Mouse (Mus musculus) liver, embryonic 12.5 days (tissue): Measurements from ENCODE around the gene Swsap1. TPM values are rescaled to one million over a fixed set of nuclear protein-coding genes. Genes with fewer than 3 reads are reported as not detected.

Experiments
- ATAC-seq: fragments of 200-750 bp; cut with Nextera tagmentation; 2 replicates; pipeline ENCODE4 v1.8.0; 2017; ENCODE audit warnings: moderate number of reproducible peaks, mild to moderate bottlenecking, moderate library complexity
- H3K27ac ChIP-seq: fragments of 300-500 bp; sonication (generic); 2 replicates; pipeline ENCODE4 v1.5.1; 2016; ENCODE audit warnings: mild to moderate bottlenecking
- H3K27me3 ChIP-seq: fragments of 300-500 bp; sonication (generic); replicated peaks from 2 replicates; pipeline ENCODE4 v1.6.1; 2016; ENCODE audit warnings: mild to moderate bottlenecking, moderate library complexity
- H3K36me3 ChIP-seq: fragments of 300-500 bp; sonication (generic); 2 replicates; pipeline ENCODE4 v1.6.1; 2016; ENCODE audit warnings: mild to moderate bottlenecking, moderate library complexity
- H3K4me1 ChIP-seq: fragments of 300-500 bp; sonication (generic); 2 replicates; pipeline ENCODE4 v1.6.1; 2016
- H3K4me2 ChIP-seq: fragments of 300-500 bp; sonication (generic); 2 replicates; pipeline ENCODE4 v1.6.1; 2016; ENCODE audit warnings: mild to moderate bottlenecking, moderate library complexity
- H3K4me3 ChIP-seq: fragments of 300-500 bp; sonication (generic); 2 replicates; pipeline ENCODE4 v1.5.1; 2016; ENCODE audit warnings: mild to moderate bottlenecking, moderate library complexity
- H3K9ac ChIP-seq: fragments of 300-500 bp; sonication (generic); 2 replicates; pipeline ENCODE4 v1.6.1; 2016; ENCODE audit warnings: mild to moderate bottlenecking, moderate library complexity
- H3K9me3 ChIP-seq: fragments of 300-500 bp; sonication (generic); replicated peaks from 2 replicates; pipeline ENCODE4 v1.6.1; 2016; ENCODE audit warnings: mild to moderate bottlenecking, moderate library complexity
- WGBS: fragments of 180-500 bp; shearing (Covaris S2); methylation state at CpG from one replicate; pipeline ENCODE4 v1.1.7; 2016; ENCODE audit not compliant: insufficient replicate concordance; 5-methylcytosine and 5-hydroxymethylcytosine counted together
- polyA plus RNA-seq: library from polyadenylated mRNA; unstranded; fragments of >200 nt; fragmentation: Nextera tagmentation; extraction: Ambion mirVana; gene quantifications from 2 replicates; pipeline ENCODE4 v1.2.1, GENCODE M21; 2016

The Swsap1 gene
- polyA plus RNA-seq, 1 experiment from 2014 or later, result 2.8 TPM

DNA sequence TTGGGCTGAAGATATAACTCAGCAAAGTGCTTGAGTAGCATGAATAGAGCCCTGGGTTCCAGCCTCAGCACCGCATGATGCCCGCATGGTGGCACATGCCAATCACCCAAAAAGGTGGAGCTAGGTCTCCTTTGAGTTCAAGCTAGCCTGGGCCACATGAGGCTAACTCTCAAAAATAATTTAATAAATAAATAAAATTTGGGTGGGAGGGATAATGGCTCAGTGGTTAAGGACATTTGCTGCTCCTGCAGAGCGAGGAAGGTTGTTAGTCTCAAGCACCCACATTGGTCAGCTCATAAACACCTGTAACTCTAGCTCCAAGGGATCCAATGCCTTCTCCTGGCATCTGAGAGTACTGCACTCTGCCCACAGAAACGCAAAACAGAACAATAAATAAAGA is 46.1 kb downstream of the Swsap1 start:
- Histone ChIP-seq H3K36me3 (peaks cover 30% of the 10 kb centered on the region), H3K27ac (no peak overlapping the region), H3K9me3 (no peaks in the 10 kb centered on the region), H3K9ac (no peak overlapping the region), H3K4me3 (no peak overlapping the region), H3K4me2 (no peak overlapping the region), H3K4me1 (peaks cover 31% of the 10 kb centered on the region), H3K27me3 (peaks cover 42% of the 10 kb centered on the region)
- ATAC-seq, result no peak
- WGBS, result 82% methylated on average over 4 of the region's 4 CpGs

DNA sequence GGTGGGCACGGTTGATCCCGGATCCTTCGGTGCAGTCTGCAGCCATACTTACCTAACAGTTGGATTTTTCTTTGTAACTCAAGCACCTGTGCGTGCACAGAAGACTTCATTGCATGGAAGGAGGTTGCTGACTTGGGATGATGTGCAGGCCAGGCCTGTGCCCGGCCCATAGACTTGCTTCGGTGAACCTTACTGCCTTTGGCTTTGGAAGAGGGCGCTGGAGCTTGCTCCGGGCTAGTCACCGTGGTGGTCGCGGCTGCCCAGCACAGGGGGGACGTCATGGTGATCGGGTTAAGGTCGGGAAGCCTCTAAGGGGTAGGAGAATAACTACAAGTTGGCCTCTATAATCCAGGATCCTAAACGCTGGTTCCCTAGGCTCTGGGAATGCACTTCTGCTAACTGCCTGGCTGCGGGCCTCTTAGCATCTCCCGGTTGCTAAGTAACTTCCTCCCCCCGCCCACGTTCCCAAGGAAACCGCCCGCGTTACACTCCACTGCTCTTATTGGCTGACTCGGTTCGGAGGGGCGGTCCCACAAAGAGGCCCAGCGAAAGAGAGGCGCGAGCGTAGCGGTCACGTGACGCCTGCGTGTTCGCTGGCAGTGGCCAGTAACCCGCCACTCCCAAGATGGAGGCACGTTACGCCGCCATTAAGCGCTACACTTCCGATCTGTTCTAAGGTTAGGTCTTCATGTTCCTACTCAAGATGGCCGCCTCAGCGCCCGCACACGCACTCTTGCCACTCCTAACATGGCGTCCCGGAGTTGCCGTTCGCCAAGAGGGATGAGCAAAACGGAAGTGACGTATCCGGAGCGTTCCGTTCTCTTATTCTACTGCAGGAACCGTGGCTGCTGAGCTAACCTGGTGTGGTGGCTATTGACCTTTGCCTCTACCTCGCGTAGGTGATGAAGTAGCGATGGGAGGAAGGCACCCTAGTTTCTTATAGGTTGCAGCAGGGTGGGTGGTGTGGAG is 46.9 kb downstream of the Swsap1 start, which contains the start of the genes Ccdc151 and Prkcsh:
TSS of gene Ccdc151 (minus strand) at position 441 of the 969 bp plus-strand sequence.
TSS of gene Prkcsh (plus strand) at position 613 of the 969 bp plus-strand sequence.
- Histone ChIP-seq H3K4me3 (peak within 1 kb of the TSS; percentile 78), H3K27me3 (peaks cover 34% of the 10 kb centered on the region), H3K9me3 (no peaks in the 10 kb centered on the region), H3K9ac (peak within 1 kb of the TSS; percentile 68), H3K4me1 (peaks cover 31% of the 10 kb centered on the region), H3K36me3 (peaks cover 38% of the 10 kb centered on the region), H3K27ac (peak within 1 kb of the TSS; percentile 77), H3K4me2 (peak within 1 kb of the TSS; percentile 92)
- WGBS, result 7% methylated on average over 57 of the region's 57 CpGs
- ATAC-seq, result peak; percentile 99

DNA sequence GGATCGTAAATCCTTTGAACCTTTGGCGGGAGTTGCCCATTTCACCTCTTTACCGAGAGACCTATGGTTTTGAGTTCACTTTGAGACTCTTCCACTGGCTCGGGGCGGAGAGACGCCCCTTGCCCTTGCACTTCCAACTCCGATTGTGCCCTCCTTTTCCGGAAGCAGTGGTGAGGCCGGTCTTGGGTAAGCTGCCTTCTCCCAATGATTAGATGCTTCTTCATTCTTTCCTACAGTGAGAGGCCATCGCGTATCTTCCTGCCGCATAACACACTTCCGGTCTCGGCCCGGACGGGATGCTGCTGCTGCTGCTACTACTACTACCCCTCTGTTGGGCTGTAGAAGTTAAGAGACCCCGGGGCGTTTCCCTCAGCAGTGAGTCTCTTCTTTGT is 47.6 kb downstream of the Swsap1 start:
- Histone ChIP-seq H3K36me3 (peaks cover 45% of the 10 kb centered on the region), H3K9me3 (no peaks in the 10 kb centered on the region), H3K4me1 (peaks cover 31% of the 10 kb centered on the region), H3K27me3 (peaks cover 27% of the 10 kb centered on the region), H3K4me3 (peak overlapping the region; percentile 78), H3K27ac (peak overlapping the region; percentile 77), H3K4me2 (peak overlapping the region; percentile 92), H3K9ac (peak overlapping the region; percentile 68)
- WGBS, result under 1% methylated on average over 18 of the region's 18 CpGs
- ATAC-seq, result peak; percentile 11

DNA sequence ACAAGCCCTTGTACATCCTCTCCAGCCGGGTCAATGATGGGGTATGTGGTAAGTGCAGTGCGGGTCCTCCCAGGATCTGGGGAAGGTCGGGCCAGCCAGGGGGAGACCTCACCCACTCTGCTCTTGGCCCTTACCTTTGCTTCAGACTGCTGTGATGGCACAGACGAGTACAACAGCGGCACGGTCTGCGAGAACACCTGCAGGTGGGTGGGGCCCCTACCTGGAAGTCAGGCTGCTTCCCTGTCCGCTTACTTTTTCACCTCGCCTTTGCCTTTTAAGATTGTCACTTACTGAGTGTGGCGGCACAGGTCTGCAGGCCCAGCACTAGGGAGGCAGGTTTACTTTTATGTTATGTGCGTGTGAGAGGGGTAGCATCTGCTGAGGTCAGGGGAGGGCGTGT is 49.0 kb downstream of the Swsap1 start:
- Histone ChIP-seq H3K36me3 (peaks cover 59% of the 10 kb centered on the region), H3K27me3 (peaks cover 14% of the 10 kb centered on the region)

More for the DNA sequence above, 49.0 kb downstream of the Swsap1 start:
- H3K9ac ChIP-seq, result no peak overlapping the region
- ATAC-seq, result no peak
- H3K4me3 ChIP-seq, result no peak overlapping the region
- peaks cover 31% of the 10 kb centered on the region for H3K4me1 ChIP-seq
- peak overlapping the region; percentile 92 for H3K4me2 ChIP-seq
- no peaks in the 10 kb centered on the region for H3K9me3 ChIP-seq
- 86% methylated on average over 12 of the region's 12 CpGs for WGBS
- no peak overlapping the region for H3K27ac ChIP-seq

Other genes with a start within 250 kb of the Swsap1 start
- 31.1 and 32.9 TPM in 2 replicates for gene Ldlr, start 232.3 kb upstream of the Swsap1 start, polyA plus RNA-seq
- 112 and 114 TPM in 2 replicates for gene Spc24, start 195.5 kb upstream of the Swsap1 start, polyA plus RNA-seq
- gene Kank2, start 157.0 kb upstream of the Swsap1 start, polyA plus RNA-seq, result 5.0 and 5.5 TPM in 2 replicates
- gene Angptl8, start 120.2 kb upstream of the Swsap1 start, polyA plus RNA-seq, result 13.4 and 14.1 TPM in 2 replicates
- 8.4 and 8.7 TPM in 2 replicates for gene Dock6, start 103.1 kb upstream of the Swsap1 start, polyA plus RNA-seq
- gene Rab3d, start 37.6 kb upstream of the Swsap1 start, polyA plus RNA-seq, result 6.5 TPM in 2 replicates
- gene Ccdc159, start 28.3 kb upstream of the Swsap1 start, polyA plus RNA-seq, result 1.3 and 2.2 TPM in 2 replicates
- 39.9 and 41.8 TPM in 2 replicates for gene Tmem205, start 28.2 kb upstream of the Swsap1 start, polyA plus RNA-seq
- 2.3 and 3.1 TPM in 2 replicates for gene Plppr2, start 18.7 kb upstream of the Swsap1 start, polyA plus RNA-seq
- gene Epor, start 7.8 kb downstream of the Swsap1 start, polyA plus RNA-seq, result 155 and 158 TPM in 2 replicates
- 0.20 and 0.46 TPM in 2 replicates for gene Rgl3, start 33.7 kb downstream of the Swsap1 start, polyA plus RNA-seq
- gene Ccdc151, start 46.9 kb downstream of the Swsap1 start, polyA plus RNA-seq, result 0.12 TPM in 1 of 2 replicates, not detected in the other
- 65.0 and 68.5 TPM in 2 replicates for gene Prkcsh, start 47.1 kb downstream of the Swsap1 start, polyA plus RNA-seq
- gene Elavl3, start 96.3 kb downstream of the Swsap1 start, polyA plus RNA-seq, result 0.02 TPM in 1 of 2 replicates, not detected in the other
- not detected in 2 replicates for gene Gm49318, start 115.5 kb downstream of the Swsap1 start, polyA plus RNA-seq
- 5.7 and 6.6 TPM in 2 replicates for gene Zfp653, start 115.6 kb downstream of the Swsap1 start, polyA plus RNA-seq
- gene Ecsit, start 129.7 kb downstream of the Swsap1 start, polyA plus RNA-seq, result 36.9 and 40.6 TPM in 2 replicates
- gene Cnn1, start 143.5 kb downstream of the Swsap1 start, polyA plus RNA-seq, result 0.80 and 0.81 TPM in 2 replicates
- gene Elof1, start 161.4 kb downstream of the Swsap1 start, polyA plus RNA-seq, result 103 and 113 TPM in 2 replicates
- 176 and 179 TPM in 2 replicates for gene Acp5, start 180.0 kb downstream of the Swsap1 start, polyA plus RNA-seq
- gene Pigyl, start 201.1 kb downstream of the Swsap1 start, polyA plus RNA-seq, result 41.1 and 46.3 TPM in 2 replicates
- gene Zfp872, start 232.3 kb downstream of the Swsap1 start, polyA plus RNA-seq, result 0.07 and 0.14 TPM in 2 replicates